Mouse (Mus musculus): Measurements from ENCODE around the gene Cherp. TPM values are rescaled to one million over a fixed set of nuclear protein-coding genes. Genes with fewer than 3 reads are reported as not detected.

Cherp gene
- total RNA-seq, 2 experiments from 2014 or later: 45.9 to 55.4 TPM

DNA sequence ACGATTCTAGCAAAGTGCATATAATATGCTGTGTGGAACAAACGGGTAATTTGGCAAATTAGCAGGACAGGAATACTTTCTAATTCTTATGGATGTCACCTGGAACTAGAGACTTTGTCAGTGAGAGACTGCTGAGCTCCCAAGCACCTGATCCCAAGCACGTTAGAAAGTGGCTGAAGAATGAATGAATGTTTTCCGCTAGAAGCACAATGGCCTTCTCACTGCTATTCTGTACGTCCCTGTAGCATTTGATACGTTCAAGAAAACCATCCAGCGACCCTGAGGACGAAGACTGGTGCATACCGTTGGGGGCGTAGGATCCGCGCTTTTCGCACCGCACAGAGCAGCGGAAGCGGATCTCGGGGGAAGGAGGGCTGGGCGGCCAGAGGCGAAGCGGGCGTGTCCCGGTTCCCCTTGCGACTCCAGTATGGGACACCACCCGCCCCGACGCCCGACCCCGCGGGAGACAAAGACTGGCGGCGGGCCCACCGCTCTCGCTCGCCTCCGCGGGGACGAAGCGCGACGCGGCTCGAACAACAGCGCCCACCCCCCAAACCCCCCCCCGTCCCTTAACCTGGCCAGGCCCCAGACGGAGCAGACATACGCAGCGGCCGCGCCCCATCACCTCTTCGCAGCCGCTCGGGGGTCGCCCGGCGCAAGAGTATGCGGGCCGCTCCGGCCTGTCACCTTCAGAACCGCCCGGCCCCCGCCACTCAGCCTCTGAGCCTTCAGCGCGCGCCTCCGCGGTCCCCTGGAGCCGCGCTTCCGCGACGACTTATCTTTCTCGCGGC is 54.3 kb downstream of the Cherp start:
- intact Hi-C loops (cut with DNase I): loop anchor here (5.0 kb wide), 1 partner anchor 127 kb away; the partner anchor contains the start of gene Med26
- peak; percentile 61 to 69 for DNase-seq

DNA sequence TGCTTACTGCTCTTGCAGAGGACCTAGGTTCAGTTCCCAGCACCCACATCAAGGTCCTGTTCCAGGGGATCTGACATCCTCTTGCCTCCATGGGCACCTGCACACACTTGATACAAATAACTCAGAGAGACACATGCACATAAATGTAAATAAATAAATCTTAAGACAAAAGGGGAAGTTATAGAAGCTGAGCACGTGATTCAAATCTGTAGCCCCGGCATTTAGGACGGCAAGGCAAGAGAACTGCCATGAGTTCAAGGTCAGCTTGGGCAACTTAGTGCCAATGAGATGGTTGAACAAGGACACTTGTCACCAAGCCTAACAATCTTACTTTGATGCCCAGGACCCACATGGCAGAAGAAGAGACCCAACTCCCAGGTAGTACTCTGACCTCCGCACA is 57.0 kb downstream of the Cherp start:
- intact Hi-C loops (cut with DNase I): no loop called here
- DNase-seq: no peak

DNA sequence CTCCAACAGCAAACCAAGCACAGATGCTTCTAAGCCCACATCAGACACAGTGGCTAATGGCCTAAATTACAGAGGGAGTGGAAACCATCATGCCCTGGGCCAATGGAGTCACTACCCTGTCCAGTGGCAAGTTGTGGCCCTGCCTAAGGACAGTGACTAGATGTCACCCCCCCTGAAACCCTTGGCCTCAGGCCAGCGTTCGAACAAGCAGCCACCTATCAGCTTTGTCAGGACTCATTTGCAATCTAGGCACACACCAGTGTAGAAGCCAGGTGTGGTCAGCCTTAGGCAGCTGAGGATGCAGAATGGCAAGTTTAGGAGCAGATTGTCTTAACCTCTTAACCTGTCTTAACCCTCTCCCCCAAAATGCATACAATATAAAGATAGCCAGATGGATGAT is 59.8 kb downstream of the Cherp start:
- intact Hi-C loops (cut with DNase I): no loop called here
- DNase-seq: no peak

DNA sequence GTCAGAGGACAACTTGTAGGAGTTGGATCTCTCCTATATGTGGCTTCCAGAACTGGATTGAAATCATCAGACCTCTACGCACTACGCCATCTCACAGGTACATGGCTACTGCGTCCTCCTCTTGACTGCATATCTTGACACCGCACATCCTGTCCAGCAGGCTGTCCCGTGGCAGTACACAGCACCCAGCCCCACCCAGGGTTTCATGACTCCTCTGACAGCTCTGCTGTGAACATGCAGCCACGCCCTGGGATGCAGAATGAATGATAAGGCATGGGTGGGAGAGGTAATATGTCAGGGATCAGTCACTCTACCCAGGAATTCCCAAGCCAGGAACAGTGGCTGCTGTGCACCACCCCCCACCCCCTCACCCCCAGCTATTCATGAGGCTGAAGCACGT is 61.2 kb downstream of the Cherp start:
- intact Hi-C loops (cut with DNase I): no loop called here
- no peak for DNase-seq

Small RNAs within 50 kb of the gene (microRNA-seq; reads per million reads assigned to microRNA genes)
- 0.95 to 1.7 reads per million in 2 experiments for gene Mir7068

Other genes starting within 250 kb of the Cherp start
- gene Ap1m1, start 235.2 kb downstream of the Cherp start, total RNA-seq (2021): 10 to 100 TPM; 62.3 to 66.6 TPM
- 10 to 100 TPM; 15.9 to 19.4 TPM for gene Gm10282, start 170.0 kb downstream of the Cherp start, total RNA-seq (2021)
- 10 to 100 TPM; 69.7 to 82.8 TPM for gene Klf2, start 156.2 kb downstream of the Cherp start, total RNA-seq (2021)
- gene Eps15l1, start 53.8 kb downstream of the Cherp start, total RNA-seq (2021): 10 to 100 TPM; 49.9 to 52.4 TPM
- 1 to 10 TPM; 4.3 to 4.7 TPM for gene Calr3, start 31.4 kb downstream of the Cherp start, total RNA-seq (2021)
- gene 1700030K09Rik, start 31.3 kb downstream of the Cherp start, total RNA-seq (2021): 1 to 10 TPM; 4.6 to 5.4 TPM
- gene Slc35e1, start 17.4 kb upstream of the Cherp start, total RNA-seq (2021): 10 to 100 TPM; 32.8 to 34.8 TPM
- 1 to 10 TPM; 9.3 to 9.9 TPM for gene Med26, start 73.0 kb upstream of the Cherp start, total RNA-seq (2021)
- gene Smim7, start 95.9 kb upstream of the Cherp start, total RNA-seq (2021): 100 to 1,000 TPM; 120 to 122 TPM
- gene Tmem38a, start 96.8 kb upstream of the Cherp start, total RNA-seq (2021): 100 to 1,000 TPM; 281 to 299 TPM
- gene Nwd1, start 171.5 kb upstream of the Cherp start, total RNA-seq (2021): under 1 TPM; 0.82 to 0.89 TPM
- 100 to 1,000 TPM; 117 to 120 TPM for gene Sin3b, start 248.1 kb upstream of the Cherp start, total RNA-seq (2021)